Mouse (Mus musculus): ENCODE results near the gene Smg9. TPM values are rescaled to one million over a fixed set of nuclear protein-coding genes. Genes with fewer than 3 reads are reported as not detected.

Smg9 gene
- total RNA-seq, 2 experiments from 2014 or later: 17.7 to 20.1 TPM

GRCm38 (mm10) chr7:24405649-24406048, 6.2 kb downstream of the Smg9 start:
- DNase-seq (ENCODE audit: low spot score in 2 of 2): no peak

- peak; percentile 58 to 66 for DNase-seq (ENCODE audit: low spot score in 2 of 2)
Observed at GRCm38 (mm10) chr7:24406528-24407344, 7.3 kb downstream of the Smg9 start.

DNA sequence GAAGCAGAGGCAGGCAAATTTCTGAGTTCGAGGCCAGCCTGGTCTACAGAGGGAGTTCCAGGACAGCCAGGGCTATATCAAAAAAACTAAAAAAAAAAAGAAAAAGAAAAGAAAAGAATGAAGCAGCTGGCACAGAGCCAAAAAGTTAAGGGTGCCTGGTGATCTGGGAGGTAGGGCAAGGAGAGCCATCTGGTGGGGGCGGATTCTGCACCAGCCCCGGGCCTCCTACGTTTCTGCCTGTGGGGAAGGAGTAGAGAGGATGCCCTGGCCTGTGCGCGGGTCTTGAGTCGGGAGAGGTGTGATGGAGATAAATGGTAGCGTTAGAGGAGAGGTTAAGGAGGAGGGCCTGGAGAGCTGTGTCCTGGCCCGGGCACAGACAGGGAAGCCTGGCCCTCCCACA, 8.8 kb downstream of the Smg9 start:
- no peak for DNase-seq (ENCODE audit: low spot score in 2 of 2)

- DNase-seq (ENCODE audit: low spot score in 2 of 2): no peak
Observed at GRCm38 (mm10) chr7:24410123-24410522, 10.7 kb downstream of the Smg9 start.

DNA sequence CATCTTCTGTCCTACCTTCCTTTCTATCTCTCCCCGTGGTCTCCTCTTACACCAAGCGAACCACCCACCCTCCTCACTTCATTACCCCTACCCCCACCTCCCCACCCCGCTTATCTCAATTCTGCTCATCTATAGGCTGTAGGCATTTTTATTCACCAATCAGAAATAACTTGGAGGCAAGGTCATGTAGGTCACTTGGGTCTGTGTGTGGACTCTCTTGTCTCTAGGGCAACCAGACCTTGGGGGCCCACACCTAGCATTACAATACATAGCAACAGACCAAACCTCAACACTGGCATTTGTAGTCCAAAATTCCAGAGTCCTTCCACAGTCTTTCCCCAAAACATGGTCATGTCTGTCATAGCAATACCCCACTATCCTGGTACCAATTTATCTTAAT, 11.4 kb downstream of the Smg9 start:
- no peak for DNase-seq (ENCODE audit: low spot score in 2 of 2)

DNA sequence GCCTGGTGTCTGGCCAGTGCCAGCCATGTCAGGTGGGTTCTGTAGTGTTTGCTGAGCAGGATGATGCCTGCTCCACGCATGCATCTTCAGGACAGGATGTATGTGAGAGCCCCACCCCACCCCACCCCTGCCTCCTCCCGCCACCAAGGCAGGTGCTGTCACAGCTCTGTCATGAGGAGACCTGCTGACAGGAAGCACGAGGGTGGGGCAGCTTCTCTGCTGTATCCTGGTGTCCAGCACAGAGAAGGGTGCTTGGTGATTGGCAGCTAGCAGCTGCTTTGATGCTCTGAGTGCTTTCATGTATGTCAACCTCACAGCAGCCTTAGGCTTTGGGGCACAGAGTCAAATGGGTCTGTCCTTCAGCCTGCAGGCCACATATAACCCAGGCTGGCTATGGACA, 14.2 kb downstream of the Smg9 start:
- no peak for DNase-seq (ENCODE audit: low spot score in 2 of 2)

- DNase-seq (ENCODE audit: low spot score in 2 of 2): no peak
Observed at GRCm38 (mm10) chr7:24415261-24415660, 15.8 kb downstream of the Smg9 start.

GRCm38 (mm10) chr7:24419579-24419978, 20.2 kb downstream of the Smg9 start:
- no peak for DNase-seq (ENCODE audit: low spot score in 2 of 2)

- DNase-seq (ENCODE audit: low spot score in 2 of 2): no peak
Observed at GRCm38 (mm10) chr7:24421648-24422047, 22.2 kb downstream of the Smg9 start.

DNA sequence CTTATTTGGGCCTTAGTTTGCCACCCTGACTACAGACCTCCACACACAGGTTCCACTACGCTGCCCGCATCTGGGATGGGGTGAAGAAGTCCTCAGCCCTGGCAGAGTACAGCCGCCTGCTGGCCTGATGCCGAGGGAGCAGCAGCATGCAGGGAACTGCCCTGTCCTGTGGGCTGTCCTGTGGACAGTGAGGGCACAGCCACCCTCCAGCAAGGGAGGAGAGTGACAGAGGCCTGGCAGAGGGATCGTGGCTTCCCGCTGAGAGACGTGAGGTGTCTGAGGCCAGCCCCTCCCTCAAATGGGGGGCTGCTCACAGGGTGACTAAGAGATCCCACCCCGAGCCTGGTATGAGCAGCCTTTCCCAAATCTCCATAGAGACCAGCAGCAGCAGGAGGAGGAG, 22.8 kb downstream of the Smg9 start:
- no peak for DNase-seq (ENCODE audit: low spot score in 2 of 2)

DNA sequence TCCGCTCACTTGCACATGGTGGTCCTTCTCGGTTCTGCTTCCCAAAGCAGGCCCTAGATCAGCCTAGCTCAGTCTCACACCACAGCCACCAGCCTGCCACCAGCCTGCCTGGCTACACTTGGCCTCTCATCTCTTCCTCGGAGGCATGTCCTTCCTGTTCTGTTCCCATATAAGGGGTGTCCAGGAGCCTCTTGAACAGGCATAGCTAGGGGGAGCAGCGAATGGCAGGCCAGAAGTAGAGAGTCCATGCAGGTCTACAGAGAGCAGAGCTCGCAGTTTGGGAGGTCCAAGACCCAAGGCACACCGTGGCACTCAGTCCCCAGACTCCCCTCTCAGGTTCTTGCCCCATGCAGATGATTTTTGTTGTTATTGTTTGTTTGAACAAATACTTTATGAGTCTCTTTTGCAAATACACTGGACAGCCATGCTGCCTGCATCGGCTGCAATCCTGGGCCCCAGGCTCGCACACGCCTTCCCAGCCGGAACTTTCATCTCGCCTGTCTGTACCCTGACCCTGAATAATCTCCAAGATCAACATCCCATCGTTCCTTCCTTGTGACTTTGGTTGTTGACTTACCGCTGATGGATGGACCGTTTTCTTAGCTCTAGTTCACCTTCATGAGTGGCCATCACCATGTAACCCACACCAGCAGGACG, 23.8 kb downstream of the Smg9 start:
- DNase-seq (ENCODE audit: low spot score in 2 of 2): no peak

DNA sequence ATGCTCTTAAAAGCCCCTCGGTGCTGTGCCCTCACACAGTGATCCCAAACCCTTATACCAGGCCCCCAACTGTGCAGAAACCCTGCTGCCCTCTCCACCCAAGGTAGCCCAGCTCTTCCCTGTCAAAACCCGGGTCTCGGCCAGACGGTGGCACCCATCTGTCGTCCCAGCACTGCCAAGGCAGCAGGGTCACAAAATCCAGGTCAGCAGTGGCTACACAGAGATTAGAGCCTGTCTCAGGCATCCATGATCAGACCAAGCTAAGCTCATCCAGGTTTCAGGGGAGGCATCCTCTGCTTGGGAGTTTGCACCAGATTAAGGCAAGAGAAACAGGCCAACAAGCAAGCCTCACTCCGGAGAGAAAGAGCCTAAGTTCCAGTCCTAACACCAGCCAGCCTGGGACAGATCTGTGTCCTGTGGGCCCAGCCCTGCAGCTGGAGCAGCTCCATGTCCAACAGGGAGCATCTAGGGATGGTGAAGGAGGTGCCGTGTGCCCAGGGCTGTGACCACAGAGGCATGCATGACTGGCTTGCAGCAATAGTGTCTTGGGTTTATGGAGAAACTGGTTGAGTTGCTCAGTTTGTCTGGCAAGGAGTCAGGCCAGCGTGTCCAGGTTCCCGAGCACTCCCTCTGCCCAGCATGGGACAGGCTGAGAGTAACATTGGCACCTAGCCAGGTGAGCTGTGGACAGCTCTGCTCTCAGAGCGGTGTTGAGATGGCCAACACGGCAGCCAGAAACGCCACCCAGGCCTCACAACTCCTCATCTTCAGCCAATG, 24.7 kb downstream of the Smg9 start:
- DNase-seq (ENCODE audit: low spot score in 2 of 2): no peak

- no peak for DNase-seq (ENCODE audit: low spot score in 2 of 2)
Observed at GRCm38 (mm10) chr7:24425919-24426318, 26.5 kb downstream of the Smg9 start.

DNA sequence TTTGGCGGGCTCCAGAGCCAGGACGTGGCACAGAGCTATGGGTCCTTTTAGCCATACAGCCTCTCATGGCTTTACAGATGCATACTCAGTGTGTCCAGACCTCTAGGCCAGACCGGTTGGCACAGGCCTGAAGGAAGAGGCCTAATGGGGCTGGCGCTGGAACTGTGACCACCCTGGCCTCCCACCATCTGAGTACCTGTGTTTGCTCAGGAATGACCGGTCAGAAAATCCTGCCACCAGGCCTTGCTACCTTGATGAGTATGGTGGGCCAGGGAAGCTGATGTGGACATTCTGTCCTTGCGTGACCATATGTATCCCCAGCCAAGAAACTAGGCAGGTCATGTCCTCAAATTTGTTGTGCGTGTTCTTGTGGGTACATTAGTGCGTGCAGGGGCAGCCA, 27.7 kb downstream of the Smg9 start:
- DNase-seq (ENCODE audit: low spot score in 2 of 2): no peak

- DNase-seq (ENCODE audit: low spot score in 2 of 2): no peak
Observed at GRCm38 (mm10) chr7:24428725-24429124, 29.3 kb downstream of the Smg9 start.

GRCm38 (mm10) chr7:24429413-24430112, 30.1 kb downstream of the Smg9 start:
- DNase-seq (ENCODE audit: low spot score in 2 of 2): no peak

- no peak for DNase-seq (ENCODE audit: low spot score in 2 of 2)
Observed at GRCm38 (mm10) chr7:24430551-24431345, 31.3 kb downstream of the Smg9 start.

- DNase-seq (ENCODE audit: low spot score in 2 of 2): no peak
Observed at GRCm38 (mm10) chr7:24431713-24432112, 32.3 kb downstream of the Smg9 start.

DNA sequence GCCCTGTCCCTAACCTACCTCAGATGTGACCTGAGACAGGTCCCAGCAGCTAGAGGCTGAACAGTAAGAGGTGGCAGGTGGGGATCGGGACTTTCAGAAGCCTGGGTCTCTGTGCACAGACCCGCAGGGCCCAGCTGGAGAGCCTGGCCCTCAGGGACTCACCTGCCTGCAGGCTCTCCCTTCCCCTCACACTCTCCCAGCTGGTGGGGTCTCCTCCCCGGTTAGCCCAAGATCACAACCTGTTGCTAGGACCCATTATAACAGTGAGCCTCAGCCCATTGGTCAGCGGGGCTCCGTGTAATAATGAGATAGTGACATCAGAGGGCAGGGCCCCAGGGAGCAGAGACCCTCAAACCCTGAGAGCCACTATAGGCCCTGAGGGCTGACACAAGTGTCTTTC, 35.9 kb downstream of the Smg9 start:
- no peak for DNase-seq (ENCODE audit: low spot score in 2 of 2)

DNA sequence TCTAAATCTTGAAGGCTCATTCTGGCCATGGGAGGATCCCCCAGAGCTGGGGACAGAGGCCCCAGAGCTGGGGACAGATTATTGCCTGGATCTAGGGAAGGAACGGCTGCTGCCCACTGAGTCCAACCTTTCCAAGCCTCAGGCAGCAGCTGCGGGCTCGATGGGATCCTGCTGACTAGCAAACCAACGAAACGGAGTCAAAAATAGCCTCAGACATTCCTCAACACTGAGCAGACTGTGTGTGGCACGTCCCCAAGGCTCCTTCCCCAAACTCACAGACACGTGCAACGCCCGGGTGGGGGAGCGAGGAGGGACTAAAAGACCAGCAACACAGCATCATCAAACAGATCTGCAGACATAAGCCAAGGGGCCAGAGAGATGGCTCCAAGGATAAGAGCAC, 38.6 kb downstream of the Smg9 start:
- no peak for DNase-seq (ENCODE audit: low spot score in 2 of 2)

- DNase-seq (ENCODE audit: low spot score in 2 of 2): no peak
Observed at GRCm38 (mm10) chr7:24439191-24439590, 39.8 kb downstream of the Smg9 start.

All from adrenal gland, adult 18-20 months (tissue).